Mouse (Mus musculus) lung, adult 2 months (tissue): ENCODE measurements around the gene Prss8. TPM values are rescaled to one million over a fixed set of nuclear protein-coding genes. Genes with fewer than 3 reads are reported as not detected.
A peak's percentile ranks its signal among the peaks of the same experiment; 100 is the strongest.

Source experiments
- DNase-seq: peaks from one replicate; pipeline ENCODE4 v3.0.0; 2022
- H3K4me1 ChIP-seq: fragments of 200-500 bp; 2 replicates; pipeline ENCODE4 v1.6.1; 2011; ENCODE audit warnings: low read length; ENCODE audit not compliant: control insufficient read depth, insufficient read depth
- H3K4me3 ChIP-seq: fragments of 200-500 bp; replicated peaks from 2 replicates; pipeline ENCODE3; 2011; ENCODE audit warnings: low read depth, mild to moderate bottlenecking, control low read depth, low read length; ENCODE audit errors: extremely low read depth
- CTCF ChIP-seq: fragments of 200-500 bp; IDR thresholded peaks from 2 replicates; pipeline ENCODE4 v1.5.1; 2011; ENCODE audit warnings: mild to moderate bottlenecking, low read length, control low read depth; ENCODE audit not compliant: insufficient read depth
- POLR2A ChIP-seq: fragments of 200-500 bp; IDR thresholded peaks from 2 replicates; pipeline ENCODE4 v1.6.1; 2011; ENCODE audit warnings: low read depth, mild to moderate bottlenecking, control low read depth, low read length, borderline replicate concordance; ENCODE audit errors: extremely low read depth
- WGBS: fragments of 180-500 bp; shearing (Covaris S2); methylation state at CpG from one replicate; pipeline ENCODE4 v1.1.7; 2018; 5-methylcytosine and 5-hydroxymethylcytosine counted together
- polyA plus RNA-seq: library from polyadenylated mRNA; depleted of rRNA; stranded (reverse); fragments of >200 nt; gene quantifications from 2 replicates; pipeline ENCODE4 v1.2.3, GENCODE M21; 2012; rRNA removed

Gene Prss8
- polyA plus RNA-seq, 1 experiment: 158 TPM

GRCm38 (mm10) chr7:127886551-127886950 is 43.4 kb downstream of the Prss8 start:
- TF ChIP-seq CTCF (no peak), POLR2A (no peak)
- 84% methylated on average over 6 of the region's 6 CpGs for WGBS
- DNase-seq: no peak
- H3K4me1 ChIP-seq: peaks cover 7% of the 10 kb centered on the region
- no peak overlapping the region for H3K4me3 ChIP-seq

GRCm38 (mm10) chr7:127885951-127886350 is 44.0 kb downstream of the Prss8 start:
- DNase-seq: peak; percentile 19
- no peak for TF ChIP-seq CTCF
- no peak for TF ChIP-seq POLR2A
- H3K4me1 ChIP-seq: peaks cover 7% of the 10 kb centered on the region
- WGBS: 43% methylated on average over 6 of the region's 6 CpGs
- no peak overlapping the region for H3K4me3 ChIP-seq

GRCm38 (mm10) chr7:127880431-127880830 is 49.5 kb downstream of the Prss8 start:
- no peak for DNase-seq
- TF ChIP-seq CTCF (no peak), POLR2A (no peak)
- Histone ChIP-seq H3K4me3 (no peak overlapping the region), H3K4me1 (peaks cover 7% of the 10 kb centered on the region)
- WGBS: 82% methylated on average over 12 of the region's 12 CpGs

GRCm38 (mm10) chr7:127879301-127879700 is 50.6 kb downstream of the Prss8 start:
- H3K4me3 ChIP-seq: no peak overlapping the region
- TF ChIP-seq CTCF (no peak), POLR2A (no peak)
- no peak for DNase-seq
- H3K4me1 ChIP-seq: peaks cover 11% of the 10 kb centered on the region
- 96% methylated on average over 9 of the region's 9 CpGs for WGBS

- peak; percentile 91 for DNase-seq
- peaks cover 5% of the 10 kb centered on the region for H3K4me1 ChIP-seq
- peak within 1 kb of the TSS; percentile 98 for H3K4me3 ChIP-seq
- TF ChIP-seq POLR2A (peak; percentile 83), CTCF (no peak)
- WGBS: under 1% methylated on average over 60 of the region's 60 CpGs
Observed at GRCm38 (mm10) chr7:127876467-127877348, 53.2 kb downstream of the Prss8 start, which contains the start of gene Zfp668. Gene Zfp668 (minus strand): TSS chr7:127876828.

- Histone ChIP-seq H3K4me1 (peaks cover 5% of the 10 kb centered on the region), H3K4me3 (peak within 1 kb of the TSS; percentile 98)
- DNase-seq: no peak
- TF ChIP-seq CTCF (no peak), POLR2A (peak; percentile 44)
- under 1% methylated on average over 41 of the region's 41 CpGs for WGBS
Observed at GRCm38 (mm10) chr7:127876041-127876466, 53.9 kb downstream of the Prss8 start, which contains the start of gene Zfp646. Gene Zfp646 (plus strand): TSS chr7:127876221.

Other genes with a start within 250 kb of the Prss8 start
- gene Bcl7c, start 221.2 kb downstream of the Prss8 start, polyA plus RNA-seq: 22.0 and 26.8 TPM in 2 replicates
- 20.1 and 21.1 TPM in 2 replicates for gene Ctf1, start 217.4 kb downstream of the Prss8 start, polyA plus RNA-seq
- gene Ctf2, start 197.9 kb downstream of the Prss8 start, polyA plus RNA-seq: not detected in 2 replicates
- gene Fbxl19, start 185.6 kb downstream of the Prss8 start, polyA plus RNA-seq: 25.9 and 27.3 TPM in 2 replicates
- gene Orai3, start 160.3 kb downstream of the Prss8 start, polyA plus RNA-seq: 39.1 and 45.6 TPM in 2 replicates
- gene Setd1a, start 153.4 kb downstream of the Prss8 start, polyA plus RNA-seq: 10.8 and 15.6 TPM in 2 replicates
- gene Gm49388, start 144.5 kb downstream of the Prss8 start, polyA plus RNA-seq: not detected in 2 replicates
- 79.4 and 81.7 TPM in 2 replicates for gene Hsd3b7, start 129.5 kb downstream of the Prss8 start, polyA plus RNA-seq
- gene Stx4a, start 105.8 kb downstream of the Prss8 start, polyA plus RNA-seq: 63.5 and 77.9 TPM in 2 replicates
- gene Stx1b, start 105.6 kb downstream of the Prss8 start, polyA plus RNA-seq: 5.1 and 7.6 TPM in 2 replicates
- 22.0 and 23.4 TPM in 2 replicates for gene Zfp646, start 53.9 kb downstream of the Prss8 start, polyA plus RNA-seq
- 6.0 and 6.7 TPM in 2 replicates for gene Zfp668, start 53.3 kb downstream of the Prss8 start, polyA plus RNA-seq
- 3.4 and 5.0 TPM in 2 replicates for gene Prss53, start 39.1 kb downstream of the Prss8 start, polyA plus RNA-seq
- not detected in 2 replicates for gene Gm21974, start 34.6 kb downstream of the Prss8 start, polyA plus RNA-seq
- 176 and 201 TPM in 2 replicates for gene Vkorc1, start 34.5 kb downstream of the Prss8 start, polyA plus RNA-seq
- 72.7 and 94.7 TPM in 2 replicates for gene Bckdk, start 26.0 kb downstream of the Prss8 start, polyA plus RNA-seq
- 10.4 and 12.5 TPM in 2 replicates for gene Kat8, start 17.6 kb downstream of the Prss8 start, polyA plus RNA-seq
- gene Prss36, start 16.6 kb upstream of the Prss8 start, polyA plus RNA-seq: 14.6 and 17.5 TPM in 2 replicates
- 221 and 299 TPM in 2 replicates for gene Fus, start 37.4 kb upstream of the Prss8 start, polyA plus RNA-seq
- gene Pycard, start 63.8 kb upstream of the Prss8 start, polyA plus RNA-seq: 28.0 and 66.7 TPM in 2 replicates
- gene Trim72, start 73.8 kb upstream of the Prss8 start, polyA plus RNA-seq: 5.1 and 15.4 TPM in 2 replicates
- gene Itgam, start 132.5 kb upstream of the Prss8 start, polyA plus RNA-seq: 25.2 and 27.6 TPM in 2 replicates
- 0.07 and 0.12 TPM in 2 replicates for gene Gm49368, start 132.6 kb upstream of the Prss8 start, polyA plus RNA-seq
- 20.6 and 25.0 TPM in 2 replicates for gene Itgax, start 199.4 kb upstream of the Prss8 start, polyA plus RNA-seq
- gene Itgad, start 224.3 kb upstream of the Prss8 start, polyA plus RNA-seq: 0.50 and 0.56 TPM in 2 replicates